Mouse (Mus musculus): Measurements from ENCODE around the gene E130308A19Rik.

GRCm38 (mm10) chr4:59662163-59662562 lies 36.2 kb downstream of the E130308A19Rik start:
- TF ChIP-seq POLR2A (IDR thresholded peaks at IDR 0.05; ENCODE audit: insufficient read length, low read depth) (no peak), USF1 (IDR thresholded peaks at IDR 0.05; ENCODE audit: low read depth) (no peak), TCF3 (IDR thresholded peaks at IDR 0.05; ENCODE audit: insufficient read length, low read depth) (no peak), TCF12 (IDR thresholded peaks at IDR 0.05; ENCODE audit: insufficient read depth, poor library complexity, severe bottlenecking) (no peak), MAX (IDR thresholded peaks at IDR 0.05; ENCODE audit: low read depth) (no peak), MYOD1 (IDR thresholded peaks at IDR 0.05; ENCODE audit: control insufficient read depth in 1 of 3, insufficient read length in 2 of 3, low read depth in 2 of 3) (no peak), E2F4 (IDR thresholded peaks at IDR 0.05; ENCODE audit: insufficient read depth) (no peak), REST (IDR thresholded peaks at IDR 0.05; ENCODE audit: insufficient read depth, insufficient read length) (no peak), CEBPB (IDR thresholded peaks at IDR 0.05; ENCODE audit: insufficient read depth, poor library complexity, severe bottlenecking) (no peak), MYOG (IDR thresholded peaks at IDR 0.05; ENCODE audit: control insufficient read depth in 1 of 3, insufficient read depth in 1 of 3, insufficient read length in 2 of 3, low read depth in 2 of 3) (no peak), SRF (IDR thresholded peaks at IDR 0.05; ENCODE audit: control insufficient read depth, insufficient read length, low read depth) (no peak), POLR2AphosphoS2 (IDR thresholded peaks at IDR 0.05; ENCODE audit: insufficient read length, low read depth) (no peak)

Measured in myocyte (in vitro differentiated cells).